Mouse (Mus musculus): ENCODE results near the gene Otud3.
A peak's percentile ranks its signal among the peaks of the same experiment; 100 is the strongest.

The Otud3 gene

GRCm38 (mm10) chr4:138855092-138855632 is 58.6 kb downstream of the Otud3 start:
- no peak for DNase-seq (ENCODE audit: low read depth, low spot score)

GRCm38 (mm10) chr4:138852961-138853360 is 60.8 kb downstream of the Otud3 start:
- no peak for DNase-seq (ENCODE audit: low read depth, low spot score)

DNA sequence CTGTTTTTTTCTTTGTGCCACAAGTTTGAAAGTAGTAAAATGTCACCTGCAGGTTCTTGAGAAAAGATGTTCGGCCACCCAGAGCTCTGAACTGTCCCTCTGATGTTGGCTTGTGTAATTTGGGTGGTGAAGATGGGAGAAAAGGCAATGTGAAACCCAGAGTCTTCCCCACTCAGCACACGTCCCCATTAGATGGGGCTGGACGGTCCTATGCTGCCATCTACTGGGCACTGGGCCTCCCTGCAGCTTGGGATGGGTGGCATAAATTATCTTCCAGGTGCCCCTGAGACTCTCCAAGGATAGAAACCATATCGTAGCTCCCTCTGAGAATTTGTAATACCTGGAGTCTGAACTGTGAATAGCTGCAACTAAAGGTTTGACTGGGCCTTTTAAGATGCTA is 62.3 kb downstream of the Otud3 start:
- peak; percentile 81 for DNase-seq (ENCODE audit: low read depth, low spot score)
